Comparison of ENCODE assay signal across 7 mouse cellular contexts in the genomic region with DNA sequence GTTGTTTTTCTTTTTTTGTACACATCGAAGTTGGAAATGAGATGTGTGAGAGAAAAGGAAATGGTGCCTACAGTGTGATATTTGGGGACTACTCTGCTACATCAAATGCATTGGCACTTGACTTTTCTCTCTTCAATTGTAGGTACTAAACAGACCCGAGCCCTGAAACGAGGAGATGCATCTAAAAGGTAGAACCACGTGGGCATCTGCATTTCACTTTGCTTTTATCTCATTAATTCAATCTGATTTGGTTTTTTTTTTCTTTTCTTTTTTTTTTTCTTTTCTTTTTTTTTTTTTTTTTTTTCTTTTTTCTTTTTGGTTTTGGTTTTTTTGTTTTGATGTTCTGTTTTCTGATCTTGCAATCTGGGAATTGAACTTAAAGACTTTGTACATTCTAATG. TPM values are rescaled to one million over a fixed set of nuclear protein-coding genes. Genes with fewer than 3 reads are reported as not detected.
DNase-seq lines count a peak whose midpoint lies in the region; ATAC-seq lines count a peak whose summit lies in the region.

No protein-coding gene starts in this region.

- H3K4me3 ChIP-seq in forebrain, embryonic 10.5 days: peak overlapping the region; percentile 80
- peak overlapping the region; percentile 81 for H3K4me3 ChIP-seq in limb, embryonic 15.5 days

- no peaks in the 10 kb centered on the region for H3K27me3 ChIP-seq in forebrain, embryonic 10.5 days (ENCODE audit: poor library complexity, severe bottlenecking)
- H3K27me3 ChIP-seq in limb, embryonic 15.5 days: no peaks in the 10 kb centered on the region

- H3K4me1 ChIP-seq in forebrain, embryonic 10.5 days: peaks cover 18% of the 10 kb centered on the region
- H3K4me1 ChIP-seq in limb, embryonic 15.5 days: peaks cover 5% of the 10 kb centered on the region

- 29% methylated on average over 4 of the region's 4 CpGs for WGBS in forebrain, embryonic 10.5 days
- WGBS in limb, embryonic 15.5 days: 22% methylated on average over 4 of the region's 4 CpGs

- H3K4me2 ChIP-seq in limb, embryonic 15.5 days: peak overlapping the region; percentile 51

- peak; percentile 21 for DNase-seq in thymus, postnatal 0 days (ENCODE audit: low spot score)
- DNase-seq in thymus, adult 18-20 months: no peak
- DNase-seq in forebrain, embryonic 10.5 days (ENCODE audit: extremely low spot score, low spot score): no peak
- DNase-seq in cerebellum, adult 11-12 months: no peak
- DNase-seq in adrenal gland, adult 18-20 months (ENCODE audit: low spot score in 2 of 2): no peak
- no peak for DNase-seq in thymus, postnatal 25 days

- ATAC-seq in limb, embryonic 15.5 days (ENCODE audit: insufficient number of reproducible peaks, low FRiP score, low TSS enrichment, low read depth): no peak

- H3K9me3 ChIP-seq in forebrain, embryonic 10.5 days: no peaks in the 10 kb centered on the region
- H3K9me3 ChIP-seq in limb, embryonic 15.5 days: no peaks in the 10 kb centered on the region

- H3K9ac ChIP-seq in limb, embryonic 15.5 days: peak overlapping the region; percentile 35; the same call in 1 of the 2 replicates

- H3K27ac ChIP-seq in forebrain, embryonic 10.5 days: no peak overlapping the region
- peak overlapping the region; percentile 88; the same call in 1 of the 2 replicates for H3K27ac ChIP-seq in limb, embryonic 15.5 days

- peaks cover 27% of the 10 kb centered on the region for H3K36me3 ChIP-seq in forebrain, embryonic 10.5 days (replicated peaks)
- peaks cover 16% of the 10 kb centered on the region for H3K36me3 ChIP-seq in limb, embryonic 15.5 days

RNA-seq across cellular contexts. Expression of gene Glmn, which starts 0.7 kb away (rescaled TPM):
- polyA plus RNA-seq in thymus, postnatal 0 days (2015; fragmentation: Nextera tagmentation; extraction: Ambion mirVana): 23.6 and 28.4 TPM in 2 replicates
- 33.3 and 35.7 TPM in 2 replicates for polyA plus RNA-seq in forebrain, embryonic 10.5 days (2016; fragmentation: Nextera tagmentation; extraction: Ambion mirVana)
- 27.4 and 29.7 TPM in 2 replicates for polyA plus RNA-seq in limb, embryonic 15.5 days (2015; fragmentation: Nextera tagmentation; extraction: Ambion mirVana)
- 1 to 10 TPM; 5.2 to 6.7 TPM for total RNA-seq in adrenal gland, adult 18-20 months (2021)

RNA-seq across cellular contexts. Expression of gene Rpap2, which starts 1.2 kb away (rescaled TPM):
- polyA plus RNA-seq in thymus, postnatal 0 days (2015; fragmentation: Nextera tagmentation; extraction: Ambion mirVana): 20.2 and 22.7 TPM in 2 replicates
- polyA plus RNA-seq in forebrain, embryonic 10.5 days (2016; fragmentation: Nextera tagmentation; extraction: Ambion mirVana): 19.0 and 19.1 TPM in 2 replicates
- 18.4 and 18.7 TPM in 2 replicates for polyA plus RNA-seq in limb, embryonic 15.5 days (2015; fragmentation: Nextera tagmentation; extraction: Ambion mirVana)
- total RNA-seq in adrenal gland, adult 18-20 months (2021): 10 to 100 TPM; 12.1 to 14.1 TPM
